Mouse (Mus musculus): ENCODE results near the gene Pxylp1.

The Pxylp1 gene

DNA sequence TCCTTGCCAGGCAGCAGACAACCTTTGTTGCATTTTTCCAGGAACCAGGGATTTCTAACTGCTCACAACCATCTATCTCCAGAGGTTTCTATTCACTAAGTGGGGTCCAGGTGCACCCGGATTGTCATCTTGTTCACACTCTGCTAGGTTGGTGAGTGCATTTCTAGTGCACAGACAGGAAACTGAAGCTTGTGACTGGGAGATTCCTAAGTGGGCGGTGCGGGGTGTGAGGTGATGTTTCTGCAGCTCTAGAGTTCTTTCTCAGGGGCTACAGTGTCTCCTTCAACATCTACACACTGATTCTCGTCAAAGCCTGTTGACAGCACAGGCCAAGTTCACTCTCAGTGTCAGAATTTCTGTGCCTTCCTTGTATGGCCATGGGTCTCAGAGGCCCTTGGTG, 34.6 kb downstream of the Pxylp1 start:
- 79% methylated on average over 4 of the region's 4 CpGs for WGBS

- WGBS: 60% methylated on average over 16 of the region's 16 CpGs
Observed at GRCm38 (mm10) chr9:96853300-96854186, 38.9 kb downstream of the Pxylp1 start.

GRCm38 (mm10) chr9:96851634-96852033, 40.8 kb downstream of the Pxylp1 start:
- WGBS: 23% methylated on average over 7 of the region's 7 CpGs

DNA sequence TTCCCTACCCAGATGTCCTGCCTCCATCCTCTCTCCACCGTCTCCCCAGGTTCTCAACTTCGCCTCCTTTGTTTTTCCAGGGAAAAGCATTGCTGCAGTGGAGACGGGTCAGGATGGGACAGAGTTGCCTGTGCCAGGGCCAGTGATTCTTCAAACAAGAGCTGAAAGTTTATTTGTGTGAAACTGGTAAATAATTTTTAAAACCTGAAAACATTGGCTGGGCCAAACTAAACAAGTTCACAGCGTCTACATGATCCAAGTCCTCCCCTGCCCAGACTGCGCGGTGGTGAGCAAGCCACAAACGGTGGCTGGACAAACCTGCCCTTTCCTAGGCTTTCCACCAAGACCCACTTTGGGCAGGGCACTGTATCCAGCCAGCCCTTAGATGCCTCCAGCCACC, 41.4 kb downstream of the Pxylp1 start:
- 70% methylated on average over 7 of the region's 7 CpGs for WGBS

- 64% methylated on average over 5 of the region's 5 CpGs for WGBS
Observed at GRCm38 (mm10) chr9:96849012-96849411, 43.5 kb downstream of the Pxylp1 start.

DNA sequence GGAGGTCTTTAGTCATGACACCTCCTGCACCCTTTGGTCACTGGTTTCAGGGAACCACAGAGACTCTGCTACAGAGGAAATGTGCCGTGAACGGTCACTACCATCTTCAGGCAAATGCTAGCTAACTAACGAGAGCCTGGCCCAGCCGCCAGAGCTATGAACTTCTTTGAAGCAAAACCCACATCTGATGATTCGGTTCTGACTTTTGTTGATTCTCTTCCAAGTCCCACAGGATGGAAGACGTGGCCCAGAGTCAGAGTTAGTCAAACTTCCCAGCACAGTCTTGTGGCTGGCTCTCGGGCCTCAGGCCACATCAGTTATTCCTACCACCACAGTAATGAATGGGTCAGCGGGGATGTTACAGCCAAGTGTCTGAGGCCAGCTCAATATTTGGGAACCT, 46.1 kb downstream of the Pxylp1 start:
- WGBS: 87% methylated on average over 8 of the region's 8 CpGs

GRCm38 (mm10) chr9:96844798-96845209, 47.7 kb downstream of the Pxylp1 start:
- 40% methylated on average over 3 of the region's 3 CpGs for WGBS

DNA sequence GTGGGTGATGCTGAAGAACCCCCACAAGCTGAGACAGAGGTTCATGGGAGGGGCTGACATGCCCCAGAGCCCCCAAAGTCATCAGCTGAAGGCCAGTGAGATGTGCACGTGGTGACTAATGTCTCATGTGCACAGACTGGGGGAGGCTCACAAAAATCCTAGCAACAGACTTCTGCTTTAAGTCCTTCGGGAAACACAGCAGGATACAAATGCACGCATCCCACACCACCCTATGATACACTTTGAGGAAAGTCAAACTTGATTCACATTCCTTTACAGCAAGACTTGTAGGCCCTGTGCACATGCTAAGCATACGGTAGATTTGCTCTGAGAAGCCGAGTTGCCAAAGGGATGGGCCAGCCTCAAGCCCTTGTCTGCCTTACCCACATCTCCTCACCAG, 53.1 kb downstream of the Pxylp1 start:
- 61% methylated on average over 5 of the region's 5 CpGs for WGBS

- 25% methylated on average over 10 of the region's 10 CpGs for WGBS
Observed at GRCm38 (mm10) chr9:96838864-96839263, 53.6 kb downstream of the Pxylp1 start.

GRCm38 (mm10) chr9:96837781-96838420, 54.6 kb downstream of the Pxylp1 start:
- 67% methylated on average over 20 of the region's 20 CpGs for WGBS

DNA sequence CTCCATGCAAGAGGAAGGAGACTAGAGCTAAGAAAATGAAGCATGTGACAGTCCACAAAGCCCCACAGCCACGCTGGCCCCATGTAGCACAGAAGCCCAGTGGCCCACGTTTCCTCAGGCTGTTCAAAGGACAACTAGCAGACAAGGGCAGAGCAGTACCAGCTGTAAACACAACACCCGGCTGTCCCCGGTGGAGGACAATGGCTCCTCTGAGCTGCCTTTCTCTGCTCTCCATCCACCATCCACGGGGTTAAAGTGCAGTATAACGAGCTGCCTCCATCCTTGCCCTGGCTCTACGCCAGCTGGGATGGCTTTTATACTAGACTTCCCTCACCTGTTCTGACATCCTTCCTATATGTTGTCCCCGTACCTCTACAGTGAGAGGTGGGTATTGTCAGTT, 55.5 kb downstream of the Pxylp1 start:
- 56% methylated on average over 8 of the region's 8 CpGs for WGBS

GRCm38 (mm10) chr9:96835374-96835921, 57.0 kb downstream of the Pxylp1 start:
- WGBS: 85% methylated on average over 6 of the region's 6 CpGs

- WGBS: 73% methylated on average over 5 of the region's 5 CpGs
Observed at GRCm38 (mm10) chr9:96833606-96834005, 58.9 kb downstream of the Pxylp1 start.

- 69% methylated on average over 4 of the region's 4 CpGs for WGBS
Observed at GRCm38 (mm10) chr9:96832516-96832915, 60.0 kb downstream of the Pxylp1 start.

DNA sequence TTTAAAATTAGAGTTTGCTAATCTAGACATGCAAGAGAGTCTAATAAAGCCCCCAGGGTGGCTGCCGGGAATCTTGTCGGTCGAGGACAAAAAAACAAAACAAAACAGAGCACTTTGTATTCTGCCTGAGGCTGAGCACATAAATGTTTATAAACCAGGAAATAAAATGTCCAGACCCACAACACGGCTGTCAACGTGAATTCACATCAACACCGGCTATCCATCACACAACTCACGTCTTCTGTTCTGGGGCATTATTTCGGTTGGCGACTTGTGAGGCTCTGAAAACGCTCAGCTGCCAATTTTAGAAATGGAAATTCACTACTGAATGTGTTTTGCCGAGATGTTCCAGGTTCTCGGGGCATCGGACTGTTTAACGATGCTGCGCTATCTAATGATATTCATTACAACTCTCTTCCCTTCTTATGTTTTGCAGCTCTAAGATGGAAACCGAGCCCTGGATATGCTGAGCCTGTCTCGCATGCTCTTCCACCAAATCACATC, 61.6 kb downstream of the Pxylp1 start:
- 50% methylated on average over 17 of the region's 17 CpGs for WGBS

DNA sequence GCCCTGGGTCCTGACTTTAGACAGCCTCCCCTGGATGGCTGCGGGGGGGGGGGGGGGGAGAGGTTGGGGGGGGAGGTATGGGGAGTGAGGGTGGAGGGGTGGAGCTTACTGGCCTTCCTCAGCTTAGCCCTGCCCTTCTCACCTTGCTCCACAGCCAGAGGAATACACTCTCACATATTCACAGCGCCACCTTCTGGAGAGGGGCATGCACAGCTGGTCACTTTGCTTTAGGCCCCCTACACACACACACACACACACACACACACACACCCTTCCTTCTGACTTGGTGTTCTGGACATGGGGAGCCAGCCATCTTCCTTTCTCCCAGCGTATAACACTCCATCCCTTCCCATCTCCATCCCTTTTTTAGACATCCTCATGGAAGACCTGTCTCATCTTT, 62.8 kb downstream of the Pxylp1 start:
- WGBS: 85% methylated on average over 3 of the region's 3 CpGs

DNA sequence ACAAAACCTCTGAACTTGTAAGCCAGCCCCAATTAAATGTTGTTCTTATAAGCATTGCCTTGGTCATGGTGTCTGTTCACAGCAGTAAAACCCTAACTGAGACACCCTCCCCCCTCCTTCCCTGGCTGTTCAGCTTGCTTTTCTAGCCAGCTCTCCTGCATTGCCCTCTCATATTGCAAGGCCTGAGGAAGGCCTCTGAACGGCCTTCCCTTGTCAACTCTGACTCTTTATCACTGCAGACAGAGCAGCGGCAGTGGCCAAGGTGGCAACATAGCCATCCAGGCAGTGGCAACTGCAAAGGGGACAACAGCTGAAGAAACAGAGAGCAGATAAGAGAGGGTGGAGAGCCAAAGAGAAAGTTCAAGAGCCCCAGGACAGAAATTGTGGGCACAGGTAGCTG, 64.4 kb downstream of the Pxylp1 start:
- WGBS: 85% methylated on average over 2 of the region's 2 CpGs

- WGBS: 80% methylated on average over 12 of the region's 12 CpGs
Observed at GRCm38 (mm10) chr9:96827002-96827785, 65.3 kb downstream of the Pxylp1 start.

DNA sequence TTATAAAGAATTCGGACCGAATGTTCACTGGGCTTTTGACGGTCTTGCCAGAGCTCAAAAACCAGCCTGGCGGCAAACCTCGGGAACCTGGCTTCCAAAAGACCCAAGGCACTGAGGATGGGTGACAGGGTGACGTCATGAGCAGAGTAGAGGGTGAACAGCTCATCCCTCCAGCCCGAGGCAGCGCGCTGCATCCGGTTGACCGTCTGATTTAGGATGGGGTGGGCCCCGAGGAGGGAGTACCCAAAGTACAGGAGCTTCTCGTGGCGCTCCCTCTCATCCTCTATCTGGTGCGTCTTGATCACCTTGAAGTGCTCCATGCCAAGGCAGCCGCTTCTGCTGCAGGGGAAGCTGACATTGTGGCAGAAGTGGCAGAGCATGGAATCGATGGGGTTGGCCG, 67.6 kb downstream of the Pxylp1 start:
- WGBS: 98% methylated on average over 18 of the region's 18 CpGs

DNA sequence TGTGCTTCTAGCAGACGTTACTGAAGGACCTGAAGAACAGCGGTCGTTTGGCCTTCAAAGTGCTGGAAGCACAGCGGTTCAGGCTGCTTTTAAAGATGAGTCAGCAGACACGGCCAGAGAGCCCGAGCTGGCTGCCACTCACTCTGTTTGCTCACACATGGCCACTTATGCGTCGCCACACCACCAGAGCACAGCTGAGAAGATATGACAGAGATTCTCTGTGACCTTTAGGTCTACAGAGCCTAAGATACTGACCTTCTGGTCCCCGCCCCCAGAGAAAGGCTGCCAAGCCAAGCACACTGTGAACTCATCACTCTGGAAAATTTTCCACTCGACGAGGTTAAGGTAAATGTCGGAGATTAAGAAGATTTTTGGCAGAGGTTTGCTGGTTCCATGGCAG, 68.4 kb downstream of the Pxylp1 start:
- 45% methylated on average over 12 of the region's 12 CpGs for WGBS

- 31% methylated on average over 5 of the region's 5 CpGs for WGBS
Observed at GRCm38 (mm10) chr9:96823541-96823940, 68.9 kb downstream of the Pxylp1 start.

DNA sequence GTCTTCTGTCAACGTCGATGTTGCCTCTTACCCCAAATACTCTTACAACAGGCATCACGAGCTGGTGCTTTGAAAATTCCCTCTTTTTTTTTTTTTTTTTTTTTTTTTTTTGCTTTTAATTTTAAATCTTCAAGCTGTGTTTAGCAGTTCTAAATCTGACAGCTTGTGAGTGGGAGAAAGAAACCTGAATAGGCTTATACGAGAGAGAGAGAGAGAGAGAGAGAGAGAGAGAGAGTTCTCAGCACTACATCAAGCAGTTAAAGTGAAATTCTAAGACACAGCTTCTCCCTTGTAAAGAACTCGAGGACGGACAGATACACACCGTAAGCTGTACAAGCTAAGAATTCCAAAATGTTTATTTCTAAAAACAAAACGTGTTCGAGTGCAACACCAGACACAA, 69.5 kb downstream of the Pxylp1 start:
- 34% methylated on average over 9 of the region's 9 CpGs for WGBS
